Comparison of ENCODE assay signal across 9 mouse cellular contexts in the genomic region with DNA sequence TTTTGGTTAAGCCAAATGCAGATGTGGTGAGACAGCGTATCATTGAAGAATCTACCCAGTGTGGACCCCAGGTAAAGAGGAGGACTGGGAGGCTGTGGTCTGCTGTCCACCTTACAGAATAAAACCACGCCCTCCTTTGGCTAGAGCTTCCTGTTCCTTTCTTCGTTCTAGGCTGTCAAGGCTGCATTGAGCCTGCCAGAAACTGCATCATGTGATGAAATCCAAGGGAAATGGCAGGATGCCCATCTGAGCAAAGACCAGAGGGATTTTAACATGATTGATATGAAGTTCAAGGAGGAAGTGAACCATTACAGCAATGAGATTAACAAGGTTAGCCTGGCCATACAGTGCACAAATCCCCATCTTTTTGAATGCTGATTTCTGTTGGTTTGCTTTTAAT. TPM values are rescaled to one million over a fixed set of nuclear protein-coding genes. Genes with fewer than 3 reads are reported as not detected.
DNase-seq lines count a peak whose midpoint lies in the region; ATAC-seq lines count a peak whose summit lies in the region.
"Had no signal": no experiment of that assay in that cellular context is flagged by ENCODE, and none has a peak within 500 bp of the region (broad histone marks: within the 10 kb centered on the region; RNA-seq: fewer than 3 reads in every experiment).

No protein-coding gene starts in this region.

- no peak overlapping the region for H3K4me2 ChIP-seq in forebrain, embryonic 14.5 days (ENCODE audit: low read length)
- H3K4me2 ChIP-seq: liver, embryonic 13.5 days had no signal

- no peaks in the 10 kb centered on the region for H3K27me3 ChIP-seq in forebrain, embryonic 14.5 days (replicated peaks; ENCODE audit: control insufficient read depth, insufficient read depth, low read length)
- H3K27me3 ChIP-seq in forebrain, embryonic 10.5 days (ENCODE audit: poor library complexity, severe bottlenecking), result no peaks in the 10 kb centered on the region
- H3K27me3 ChIP-seq: liver, embryonic 13.5 days had no signal

- no peaks in the 10 kb centered on the region for H3K9me3 ChIP-seq in forebrain, embryonic 14.5 days (replicated peaks; ENCODE audit: control insufficient read depth, low read length)
- no peaks in the 10 kb centered on the region for H3K9me3 ChIP-seq in forebrain, embryonic 10.5 days
- H3K9me3 ChIP-seq: liver, embryonic 13.5 days had no signal

- ATAC-seq in forebrain, embryonic 14.5 days, result no peak

- no peak overlapping the region for H3K4me3 ChIP-seq in forebrain, embryonic 14.5 days (ENCODE audit: low read depth, low read length)
- no peak overlapping the region for H3K4me3 ChIP-seq in forebrain, embryonic 10.5 days
- H3K4me3 ChIP-seq: liver, embryonic 13.5 days had no signal

- 91% methylated on average over 3 of the region's 3 CpGs for whole genome bisulfite sequencing in forebrain, embryonic 14.5 days
- WGBS in forebrain, embryonic 10.5 days, result 92% methylated on average over 3 of the region's 3 CpGs

- H3K9ac ChIP-seq in forebrain, embryonic 14.5 days (ENCODE audit: low read length), result no peak overlapping the region
- H3K9ac ChIP-seq: liver, embryonic 13.5 days had no signal

- peaks cover 74% of the 10 kb centered on the region for H3K36me3 ChIP-seq in forebrain, embryonic 14.5 days (ENCODE audit: control insufficient read depth, insufficient read depth, low read length)
- peaks cover 95% of the 10 kb centered on the region for H3K36me3 ChIP-seq in forebrain, embryonic 10.5 days (replicated peaks)

- DNase-seq in forebrain, embryonic 14.5 days (ENCODE audit: low spot score), result peak; percentile 7
- DNase-seq in forebrain, embryonic 10.5 days (ENCODE audit: extremely low spot score, low spot score), result no peak
- DNase-seq in testis, postnatal 14 days (ENCODE audit: low spot score), result peak; percentile 67
- no peak for DNase-seq in testis, postnatal 10 days (ENCODE audit: low spot score)
- peak; percentile 83 for DNase-seq in kidney, postnatal 10 days
- no peak for DNase-seq in thymus, postnatal 36 days
- no peak for DNase-seq in layer of hippocampus, postnatal 25 days (ENCODE audit: extremely low spot score in 1 of 2, low spot score in 1 of 2)
- no peak for DNase-seq in embryo, embryonic 9.5 days (ENCODE audit: extremely low spot score)
- DNase-seq: liver, embryonic 13.5 days had no signal

- H3K4me1 ChIP-seq in forebrain, embryonic 14.5 days (ENCODE audit: control insufficient read depth, insufficient read depth, low read length), result no peaks in the 10 kb centered on the region
- no peaks in the 10 kb centered on the region for H3K4me1 ChIP-seq in forebrain, embryonic 10.5 days

- H3K27ac ChIP-seq in forebrain, embryonic 14.5 days (ENCODE audit: low read depth, low read length), result no peak overlapping the region
- no peak overlapping the region for H3K27ac ChIP-seq in forebrain, embryonic 10.5 days
- H3K27ac ChIP-seq: liver, embryonic 13.5 days had no signal

RNA-seq across cellular contexts. Expression of a gene that starts 41.7 kb away (rescaled TPM):
- polyA plus RNA-seq in forebrain, embryonic 14.5 days (2014; fragmentation: Nextera tagmentation; extraction: Ambion mirVana), result 10.4 and 14.3 TPM in 2 replicates
- 49.1 and 49.6 TPM in 2 replicates for polyA plus RNA-seq in forebrain, embryonic 10.5 days (2016; fragmentation: Nextera tagmentation; extraction: Ambion mirVana)
- 10 to 100 TPM; 31.0 to 35.8 TPM for total RNA-seq in layer of hippocampus, postnatal 25 days (2021)

RNA-seq across cellular contexts. Expression of a gene that starts 42.0 kb away (rescaled TPM):
- 99.9 and 105 TPM in 2 replicates for polyA plus RNA-seq in forebrain, embryonic 14.5 days (2014; fragmentation: Nextera tagmentation; extraction: Ambion mirVana)
- polyA plus RNA-seq in forebrain, embryonic 10.5 days (2016; fragmentation: Nextera tagmentation; extraction: Ambion mirVana), result 157 and 162 TPM in 2 replicates
- 10 to 100 TPM; 63.0 to 70.3 TPM for total RNA-seq in layer of hippocampus, postnatal 25 days (2021)

Comparison
In these comparisons a context has a peak if more than half of its experiments do, and no peak if none do; other contexts are left out.
1. DNase-seq: peak in forebrain, embryonic 14.5 days (single experiment), testis, postnatal 14 days (single experiment) and kidney, postnatal 10 days (single experiment); none in forebrain, embryonic 10.5 days (single experiment), testis, postnatal 10 days (single experiment), thymus, postnatal 36 days (0 of 2), layer of hippocampus, postnatal 25 days (0 of 2) and embryo, embryonic 9.5 days (single experiment).